ENCODE assay signal across 9 mouse cellular contexts in genomic region chr1:119818704-119819103, GRCm38 (mm10). TPM values are rescaled to one million over a fixed set of nuclear protein-coding genes. Genes with fewer than 3 reads are reported as not detected.
DNase-seq lines count a peak whose midpoint lies in the region; ATAC-seq and TF ChIP-seq lines count a peak whose summit lies in the region.
"Had no signal": no experiment of that assay in that cellular context is flagged by ENCODE, and none has a peak within 500 bp of the region (broad histone marks: within the 10 kb centered on the region; RNA-seq: fewer than 3 reads in every experiment).

No protein-coding gene starts in this region.

- 42% methylated on average over 1 of the region's 1 CpGs for WGBS in lung, postnatal 0 days

- no peaks in the 10 kb centered on the region for H3K4me1 ChIP-seq in lung, postnatal 0 days (ENCODE audit: insufficient read depth, low read depth, low read length)

- H3K36me3 ChIP-seq in lung, postnatal 0 days (ENCODE audit: insufficient read depth, low read length) = no peaks in the 10 kb centered on the region
- H3K36me3 ChIP-seq: neural tube, embryonic 13.5 days had no signal

- no peak overlapping the region for H3K9ac ChIP-seq in lung, postnatal 0 days (replicated peaks; ENCODE audit: low read depth)
- H3K9ac ChIP-seq: neural tube, embryonic 13.5 days had no signal

- 0 out of 2 replicates have a peak, but pooled peaks have one; percentile 14 for TF ChIP-seq EP300 in lung, postnatal 0 days (IDR thresholded peaks at IDR 0.05)

- DNase-seq in cerebellum, postnatal 14 days = peak; percentile 37 to 48
- DNase-seq in cerebellum, adult 9-11 months = no peak
- DNase-seq in layer of hippocampus, adult 11-12 months (ENCODE audit: low spot score) = peak; percentile 35
- no peak for DNase-seq in layer of hippocampus, postnatal 10 days (ENCODE audit: low spot score in 2 of 2)
- DNase-seq in Muller cell, postnatal 12 days (ENCODE audit: inconsistent ontology term) = peak; percentile 20
- peak; percentile 84 for DNase-seq in lung, postnatal 0 days (ENCODE audit: low spot score)
- no peak for DNase-seq in right cerebral cortex, postnatal 25 days
- DNase-seq in ovary, postnatal 10 days (ENCODE audit: low spot score) = no peak

- no peak overlapping the region for H3K27ac ChIP-seq in lung, postnatal 0 days (ENCODE audit: low read length)
- H3K27ac ChIP-seq: neural tube, embryonic 13.5 days had no signal

- H3K27me3 ChIP-seq in lung, postnatal 0 days (replicated peaks; ENCODE audit: insufficient read depth, low read length) = no peaks in the 10 kb centered on the region
- H3K27me3 ChIP-seq: neural tube, embryonic 13.5 days had no signal

- peak; percentile 28; the same call in 1 of the 2 replicates for ATAC-seq in lung, postnatal 0 days

- no peak overlapping the region for H3K4me3 ChIP-seq in lung, postnatal 0 days (ENCODE audit: low read depth, low read length)
- H3K4me3 ChIP-seq: neural tube, embryonic 13.5 days had no signal

- H3K4me2 ChIP-seq in lung, postnatal 0 days (replicated peaks; ENCODE audit: low read depth, low read length) = no peak overlapping the region
- H3K4me2 ChIP-seq: neural tube, embryonic 13.5 days had no signal

- peak; percentile 72 for TF ChIP-seq CTCF in lung, postnatal 0 days (IDR thresholded peaks at IDR 0.05)

- H3K9me3 ChIP-seq in lung, postnatal 0 days (ENCODE audit: low read length) = no peaks in the 10 kb centered on the region
- H3K9me3 ChIP-seq: neural tube, embryonic 13.5 days had no signal

RNA-seq across cellular contexts. Expression of gene Ptpn4, which starts 18.7 kb away (rescaled TPM):
- 10 to 100 TPM; 43.8 to 43.9 TPM for total RNA-seq in layer of hippocampus, postnatal 10 days (2021)
- polyA plus RNA-seq in lung, postnatal 0 days (2015; fragmentation: Nextera tagmentation; extraction: Ambion mirVana) = 4.8 and 6.8 TPM in 2 replicates

Comparison
In these comparisons a context has a peak if more than half of its experiments do, and no peak if none do; other contexts are left out.
1. DNase-seq: peak in cerebellum, postnatal 14 days (2 of 2), layer of hippocampus, adult 11-12 months (single experiment), Muller cell, postnatal 12 days (single experiment) and lung, postnatal 0 days (single experiment); none in cerebellum, adult 9-11 months (single experiment), layer of hippocampus, postnatal 10 days (0 of 2), right cerebral cortex, postnatal 25 days (single experiment) and ovary, postnatal 10 days (single experiment).